Mouse (Mus musculus): ENCODE results near the gene Bax.

- TF ChIP-seq POLR2A (IDR thresholded peaks at IDR 0.05; ENCODE audit: low read depth, low read length) = no peak
- no peak for TF ChIP-seq RAD21 (IDR thresholded peaks at IDR 0.05; ENCODE audit: low read depth, low read length)
- no peak for TF ChIP-seq MAX (IDR thresholded peaks at IDR 0.05; ENCODE audit: low read length)
- TF ChIP-seq E2F4 (IDR thresholded peaks at IDR 0.05; ENCODE audit: insufficient replicate concordance, low read depth, low read length) = no peak
- no peak for TF ChIP-seq CTCF (conservative IDR thresholded peaks at IDR 0.05 in 1 of 2, IDR thresholded peaks at IDR 0.05 in 1 of 2; ENCODE audit: low read depth in 2 of 2, low read length in 2 of 2)
- no peak for TF ChIP-seq CHD2 (IDR thresholded peaks at IDR 0.05; ENCODE audit: low read length)
- TF ChIP-seq RCOR1 (conservative IDR thresholded peaks at IDR 0.05; ENCODE audit: low read depth, low read length) = no peak
- TF ChIP-seq SMC3 (IDR thresholded peaks at IDR 0.05; ENCODE audit: low read depth, low read length) = no peak
- no peak for TF ChIP-seq GABPA (IDR thresholded peaks at IDR 0.05; ENCODE audit: insufficient replicate concordance, low read depth, low read length)
Observed at GRCm38 (mm10) chr7:45421194-45421593, 45.5 kb downstream of the Bax start.
